Mouse (Mus musculus) bone marrow macrophage, adult 2 months (primary cell): Measurements from ENCODE around the gene Prkra. TPM values are rescaled to one million over a fixed set of nuclear protein-coding genes. Genes with fewer than 3 reads are reported as not detected.

ENCODE experiments used
- H3K27ac ChIP-seq: 2 replicates; pipeline ENCODE4 v1.5.1; 2012; ENCODE audit warnings: low read depth, low read length; ENCODE audit not compliant: insufficient read depth
- H3K4me1 ChIP-seq: 2 replicates; pipeline ENCODE4 v1.6.1; 2012; ENCODE audit warnings: low read length; ENCODE audit not compliant: control insufficient read depth, insufficient read depth
- H3K4me3 ChIP-seq: 2 replicates; pipeline ENCODE4 v1.5.1; 2012; ENCODE audit warnings: mild to moderate bottlenecking, low read length, moderate library complexity; ENCODE audit not compliant: insufficient read depth
- CTCF ChIP-seq: IDR thresholded peaks from 2 replicates; pipeline ENCODE4 v1.5.1; 2012; ENCODE audit warnings: low read depth, mild to moderate bottlenecking, low read length, moderate library complexity
- POLR2A ChIP-seq: IDR thresholded peaks from 2 replicates; pipeline ENCODE4 v1.6.1; 2012; ENCODE audit warnings: mild to moderate bottlenecking, low read depth, low read length, borderline replicate concordance
- polyA plus RNA-seq: library from polyadenylated mRNA; stranded (reverse); fragments of >200 nt; gene quantifications from 2 replicates; pipeline ENCODE4 v1.2.4, GENCODE M21; 2012; ENCODE audit not compliant: missing spikeins, insufficient read depth, insufficient read length

Gene Prkra
- polyA plus RNA-seq, 1 experiment: 41.1 TPM

- TF ChIP-seq CTCF: no peak
- TF ChIP-seq POLR2A: no peak
- H3K27ac ChIP-seq: no peak overlapping the region
- no peak overlapping the region for H3K4me3 ChIP-seq
- H3K4me1 ChIP-seq: no peaks in the 10 kb centered on the region
Observed at GRCm38 (mm10) chr2:76590221-76590620, 57.6 kb downstream of the Prkra start.

GRCm38 (mm10) chr2:76586906-76587305 is 60.9 kb downstream of the Prkra start:
- TF ChIP-seq CTCF (no peak), POLR2A (no peak)
- no peaks in the 10 kb centered on the region for H3K4me1 ChIP-seq
- no peak overlapping the region for H3K4me3 ChIP-seq
- H3K27ac ChIP-seq: no peak overlapping the region

- no peaks in the 10 kb centered on the region for H3K4me1 ChIP-seq
- no peak overlapping the region for H3K27ac ChIP-seq
- TF ChIP-seq CTCF: no peak
- TF ChIP-seq POLR2A: no peak
- no peak overlapping the region for H3K4me3 ChIP-seq
Observed at GRCm38 (mm10) chr2:76585090-76585489, 62.7 kb downstream of the Prkra start.

Other genes starting within 250 kb of the Prkra start
- gene Osbpl6, start 241.5 kb downstream of the Prkra start, polyA plus RNA-seq: not detected in 2 replicates
- 0.84 and 0.97 TPM in 2 replicates for gene Pjvk, start 461 bp upstream of the Prkra start, polyA plus RNA-seq
- gene Fkbp7, start 25.1 kb upstream of the Prkra start, polyA plus RNA-seq: 8.0 and 10.2 TPM in 2 replicates
- 21.5 and 24.1 TPM in 2 replicates for gene Plekha3, start 27.3 kb upstream of the Prkra start, polyA plus RNA-seq